Mouse (Mus musculus): Measurements from ENCODE around the gene Stk40.
"Not testable (repeated sequence)": the region's sequence is repeated elsewhere in the genome, so short reads cannot be mapped to it uniquely, and the experiment has no call there.

The Stk40 gene

DNA sequence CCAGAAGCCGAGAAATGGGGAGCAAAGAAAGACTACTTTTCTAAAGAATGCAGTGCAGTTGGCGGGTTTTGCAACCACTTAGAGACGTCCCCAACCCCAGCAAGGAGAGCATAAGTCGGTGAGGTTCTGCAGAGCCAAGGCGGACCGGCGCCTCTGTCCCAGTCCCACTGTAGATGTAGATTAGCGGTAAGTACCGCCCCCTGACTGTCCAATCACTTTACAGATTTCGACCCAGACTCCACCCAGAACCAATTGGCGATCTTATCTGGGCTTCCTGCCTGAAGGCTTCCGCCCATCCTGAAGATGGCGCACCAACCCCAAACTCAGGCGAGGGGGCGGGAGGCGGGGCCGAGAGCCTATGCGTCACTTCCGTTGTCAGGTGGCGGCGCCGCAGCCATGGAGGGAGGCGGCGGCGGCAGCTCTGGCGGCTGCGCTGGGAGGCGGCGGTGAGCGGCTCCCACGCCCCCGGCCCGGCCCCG lies at the start of gene Stk40:
Stk40 (plus strand) TSS at position 368 of the 479 bp plus-strand sequence.
- peak; percentile 97 for DNase-seq (ENCODE audit: low read depth)

DNA sequence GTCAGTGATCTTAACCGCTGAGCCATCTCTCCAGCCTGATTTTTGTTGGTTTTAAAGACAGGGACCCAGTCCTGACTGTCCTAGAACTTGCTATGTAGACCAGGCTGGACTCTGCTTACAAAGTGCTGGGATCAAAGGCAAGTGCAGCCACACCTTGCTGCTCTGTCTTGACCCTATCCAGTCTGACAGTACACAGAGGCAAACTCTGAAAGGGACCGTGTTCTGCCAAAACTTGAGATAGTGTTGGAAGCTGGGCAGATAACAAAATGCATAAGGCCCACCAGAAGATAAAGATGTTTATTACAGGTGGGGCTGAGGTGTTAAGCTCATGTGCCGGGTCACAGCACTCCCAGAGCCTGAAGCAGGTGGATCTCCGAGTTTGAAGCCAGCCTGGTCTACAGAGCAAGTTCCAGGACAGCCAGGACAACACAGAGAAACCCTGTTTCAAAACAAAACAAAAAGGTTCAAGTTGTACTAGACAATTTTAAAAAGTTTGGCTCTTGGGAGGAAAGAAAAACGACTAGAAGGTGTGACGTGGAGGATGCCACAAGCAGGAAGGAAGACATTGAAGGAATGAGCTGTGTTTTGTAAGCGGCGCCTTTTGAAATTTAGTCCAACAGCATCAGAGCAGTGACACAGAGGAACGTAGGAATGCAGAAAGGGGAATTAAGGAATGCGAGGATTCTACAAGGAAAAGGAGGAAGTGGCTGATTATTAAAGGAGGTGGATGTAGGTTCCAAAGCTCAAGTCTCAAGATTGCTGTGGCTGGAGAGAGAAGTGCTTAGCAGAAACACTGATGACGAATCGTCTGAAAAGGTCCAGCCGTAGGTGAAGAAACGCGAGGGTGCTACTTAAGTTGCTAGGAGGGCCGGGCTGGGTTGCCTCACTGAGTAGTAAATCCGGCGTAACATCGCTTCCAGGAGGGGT lies 46.3 kb upstream of the Stk40 start:
- DNase-seq (ENCODE audit: low read depth) = no peak

DNA sequence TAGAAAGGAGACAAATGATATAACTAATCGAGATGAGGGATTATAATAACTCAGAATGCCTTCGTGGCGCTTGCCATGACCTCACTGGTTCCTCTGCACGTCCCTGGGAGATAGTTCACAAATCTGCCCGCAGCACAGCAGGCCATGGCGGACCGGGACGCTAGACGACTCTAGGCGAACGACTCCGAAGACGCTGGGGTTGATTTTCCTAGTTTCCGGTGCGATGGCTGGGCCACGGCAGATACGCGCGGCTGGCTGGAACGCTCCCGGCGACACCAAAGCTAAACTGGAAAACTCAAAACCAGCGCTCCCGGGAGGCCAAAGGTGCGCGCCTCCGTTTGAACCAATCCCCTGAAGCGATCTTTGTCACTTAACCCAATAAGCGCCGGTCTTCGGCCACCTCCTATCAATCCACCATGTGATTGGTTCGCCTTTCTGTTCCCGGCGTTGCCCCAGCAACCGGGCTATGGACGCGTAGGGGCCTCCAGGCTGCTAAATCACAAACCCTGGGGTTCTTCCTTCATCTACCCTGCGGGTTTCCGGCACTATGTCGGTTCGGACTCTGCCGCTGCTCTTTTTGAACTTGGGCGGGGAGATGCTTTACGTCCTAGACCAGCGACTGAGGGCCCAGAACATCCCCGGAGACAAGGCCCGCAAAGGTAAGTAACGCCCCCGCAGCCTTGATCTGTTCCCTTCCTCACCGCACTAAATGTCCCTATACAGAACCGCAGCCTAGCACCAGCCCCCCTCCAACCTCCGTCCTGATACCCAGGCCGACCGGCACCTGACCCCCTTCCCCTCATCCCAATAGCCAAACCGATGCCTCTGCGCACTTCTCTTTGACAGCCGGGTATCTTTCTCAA lies 45.4 kb upstream of the Stk40 start, which contains the start of gene Oscp1:
Oscp1 (plus strand) TSS at position 432 of the 863 bp plus-strand sequence.
- peak; percentile 89 for DNase-seq (ENCODE audit: low read depth)

DNA sequence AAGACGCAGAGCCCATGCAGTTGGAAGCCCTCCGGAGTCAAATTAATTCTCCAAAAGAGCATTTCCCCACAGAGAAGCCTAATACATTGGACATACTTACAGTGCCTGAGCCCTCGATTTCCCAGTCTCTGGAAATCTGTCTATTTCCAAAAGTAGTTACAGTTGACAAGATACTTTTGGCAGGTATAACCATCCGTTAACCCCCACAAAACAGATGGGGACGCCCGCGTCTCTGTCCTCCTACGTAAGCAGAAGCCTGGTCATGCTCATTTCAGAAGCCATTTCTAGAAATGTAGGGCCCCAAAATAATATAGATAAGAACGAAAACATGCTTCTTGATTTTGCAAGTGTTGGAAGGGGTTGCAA lies 44.8 kb upstream of the Stk40 start:
- no peak for DNase-seq (ENCODE audit: low read depth)

DNA sequence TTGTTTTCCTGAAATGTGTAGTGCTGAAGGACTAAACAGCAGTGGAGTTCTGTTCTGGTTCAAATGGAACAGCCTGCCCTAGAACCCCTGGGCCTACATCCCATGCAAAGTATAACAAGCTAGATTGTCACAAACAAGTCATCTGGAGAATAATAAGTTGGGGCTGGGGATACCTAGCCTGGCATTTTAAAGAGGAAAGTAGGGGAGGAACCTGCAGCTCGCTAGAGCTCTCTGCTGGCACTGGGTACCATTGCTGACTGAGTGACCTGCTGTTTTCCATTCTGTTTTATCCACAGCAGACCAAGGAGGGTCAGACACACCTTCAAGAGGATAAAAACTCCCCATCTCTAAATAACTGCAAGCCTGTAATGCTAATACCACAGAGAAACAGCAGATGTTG lies 40.9 kb upstream of the Stk40 start:
- peak; percentile 46 for DNase-seq (ENCODE audit: low read depth)

DNA sequence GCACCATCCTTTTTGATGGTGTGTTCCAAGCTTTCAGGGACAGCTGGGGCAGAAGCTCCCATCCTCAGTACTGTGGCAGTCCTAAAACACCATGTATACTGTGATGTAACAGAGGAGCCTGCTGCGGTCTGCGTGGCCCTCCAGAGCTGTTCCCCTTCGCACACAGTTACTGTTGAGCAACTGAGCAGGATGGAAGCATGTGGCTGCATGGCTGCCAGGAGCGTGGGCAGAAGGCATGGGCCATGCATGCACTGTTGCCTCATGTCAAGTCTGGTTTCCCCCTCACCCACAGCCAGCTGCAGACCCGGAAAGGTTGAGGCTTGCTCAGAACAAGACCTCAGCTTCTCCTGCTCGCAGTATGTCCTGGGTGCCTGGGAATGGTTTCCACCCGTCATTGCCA lies 38.5 kb upstream of the Stk40 start:
- DNase-seq (ENCODE audit: low read depth) = no peak

DNA sequence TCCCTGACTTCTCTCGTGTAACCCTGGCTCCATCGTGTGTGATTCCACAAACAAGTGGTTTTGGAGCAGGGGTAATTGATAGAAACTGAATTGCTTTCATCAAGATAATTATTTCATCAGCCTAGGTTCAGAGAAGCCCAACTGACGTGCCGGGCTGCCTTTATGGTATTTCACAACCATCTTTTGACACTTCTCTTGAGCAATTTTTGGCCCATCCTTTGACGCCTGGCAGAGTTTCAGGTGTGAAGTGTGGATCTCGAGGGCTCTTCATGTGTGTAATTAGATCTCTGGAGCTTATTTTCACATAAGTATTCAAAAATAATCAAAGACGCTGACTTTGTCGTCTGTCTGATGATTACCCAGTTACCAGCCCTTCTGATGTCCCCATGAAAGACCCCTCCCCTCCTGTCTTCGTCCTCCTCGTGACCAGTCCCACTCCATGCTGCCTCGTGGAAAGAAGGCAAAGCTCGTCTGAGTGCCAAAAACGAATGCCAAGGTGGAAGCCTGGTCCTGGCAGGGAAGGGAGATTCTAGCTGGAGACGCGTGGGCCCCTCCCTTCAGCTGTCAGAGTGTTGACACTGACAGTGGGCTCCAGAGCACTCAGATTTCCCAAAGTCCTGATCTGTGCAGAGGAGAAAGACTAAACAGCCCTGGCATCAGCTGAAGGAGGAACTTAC lies 36.2 kb upstream of the Stk40 start:
- no peak for DNase-seq (ENCODE audit: low read depth)

DNA sequence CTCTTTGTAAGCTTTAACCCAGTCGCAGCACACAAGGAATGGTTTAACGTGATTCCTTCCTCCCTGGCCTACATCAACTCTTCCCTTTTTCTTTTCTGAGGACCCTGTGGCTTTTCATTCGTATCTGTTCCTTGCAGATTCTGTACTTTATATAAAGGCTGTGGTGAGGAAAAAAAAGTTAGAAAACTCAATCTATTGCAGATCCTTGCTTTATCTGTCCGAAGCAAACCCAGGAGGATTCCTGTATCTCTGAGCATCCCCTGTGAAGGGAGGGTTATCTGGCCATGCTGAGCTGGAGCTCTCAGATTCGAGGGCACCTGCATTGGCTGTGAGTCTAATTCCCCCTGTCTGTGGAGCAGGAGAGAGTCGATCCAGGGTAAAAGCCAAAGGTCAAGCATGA lies 34.9 kb upstream of the Stk40 start:
- no peak for DNase-seq (ENCODE audit: low read depth)

DNA sequence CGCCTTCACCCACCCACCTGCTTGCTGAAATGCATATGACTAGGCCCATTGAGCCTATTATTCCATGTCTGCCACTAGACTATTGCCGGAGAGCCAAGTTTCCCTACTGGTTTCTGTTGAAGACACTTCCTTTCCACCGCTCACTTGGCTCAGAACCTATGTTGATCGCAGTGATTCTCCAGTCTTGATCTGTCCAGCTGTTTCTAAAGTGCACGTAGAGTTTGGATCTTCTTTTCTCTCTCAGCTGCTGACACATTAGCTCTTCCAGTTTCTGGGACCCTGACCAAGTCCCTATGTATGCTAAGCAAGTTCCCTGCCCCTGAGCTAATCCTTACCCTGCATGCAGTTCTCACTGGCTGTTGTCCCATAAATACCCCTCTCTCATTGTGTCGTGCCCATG lies 25.9 kb upstream of the Stk40 start:
- DNase-seq (ENCODE audit: low read depth) = no peak

DNA sequence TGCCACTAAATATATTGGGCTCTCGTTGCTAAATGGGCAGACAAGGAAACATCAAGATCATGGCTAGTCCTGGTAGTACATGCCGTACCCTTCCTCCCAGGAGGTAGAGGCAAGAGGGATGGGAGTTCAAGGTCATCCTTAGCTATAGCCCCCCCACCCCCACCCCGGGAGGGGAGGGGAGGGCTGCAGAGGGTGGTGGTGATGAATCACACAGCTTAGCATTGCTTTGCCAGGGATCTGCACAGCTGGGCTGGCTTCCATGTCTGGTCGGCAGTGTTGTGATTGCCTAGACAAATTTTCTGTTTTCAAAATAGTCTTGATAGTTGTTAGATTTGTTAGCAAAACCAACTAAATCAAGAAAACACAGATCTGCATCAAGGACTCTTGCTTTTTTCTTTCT lies 24.5 kb upstream of the Stk40 start:
- DNase-seq (ENCODE audit: low read depth) = no peak

DNA sequence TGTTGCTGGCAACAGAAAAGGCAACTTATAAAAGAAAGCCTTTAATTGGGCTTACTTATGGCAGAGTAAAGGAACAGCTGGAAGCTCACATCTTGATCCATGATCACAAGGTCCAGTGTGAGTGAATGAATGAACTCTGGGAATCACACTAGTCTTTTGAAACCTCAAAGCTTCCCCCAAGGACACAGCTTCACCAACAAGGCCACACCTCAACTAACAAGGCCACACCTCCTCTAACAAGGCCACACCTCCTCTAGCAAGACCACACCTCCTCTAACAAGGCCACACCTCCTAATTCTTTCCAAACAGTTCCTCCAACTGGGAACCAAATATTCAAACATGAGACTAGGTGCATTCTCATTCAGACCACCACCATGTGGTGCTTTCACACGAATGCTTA lies 22.2 kb upstream of the Stk40 start:
- DNase-seq (ENCODE audit: low read depth) = no peak

DNA sequence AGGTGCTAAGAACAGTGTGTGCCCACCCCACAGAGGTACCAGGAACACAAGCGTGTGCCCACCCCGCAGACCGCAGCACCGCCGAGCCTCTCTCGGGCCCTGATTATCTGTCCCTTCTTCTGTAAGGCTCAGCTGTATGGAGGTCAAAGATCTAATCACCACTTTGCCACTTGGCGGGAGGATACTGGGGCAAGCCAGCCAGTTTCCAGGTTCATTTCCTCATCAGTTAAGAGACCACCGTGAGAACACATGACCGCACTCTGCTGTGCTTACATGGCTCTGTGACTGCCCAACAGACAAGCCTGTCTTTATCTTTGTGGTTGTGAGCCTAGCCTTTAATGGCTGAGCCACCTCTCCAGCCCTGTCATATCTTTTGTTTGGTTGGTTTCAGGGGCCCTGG lies 20.7 kb upstream of the Stk40 start:
- no peak for DNase-seq (ENCODE audit: low read depth)

DNA sequence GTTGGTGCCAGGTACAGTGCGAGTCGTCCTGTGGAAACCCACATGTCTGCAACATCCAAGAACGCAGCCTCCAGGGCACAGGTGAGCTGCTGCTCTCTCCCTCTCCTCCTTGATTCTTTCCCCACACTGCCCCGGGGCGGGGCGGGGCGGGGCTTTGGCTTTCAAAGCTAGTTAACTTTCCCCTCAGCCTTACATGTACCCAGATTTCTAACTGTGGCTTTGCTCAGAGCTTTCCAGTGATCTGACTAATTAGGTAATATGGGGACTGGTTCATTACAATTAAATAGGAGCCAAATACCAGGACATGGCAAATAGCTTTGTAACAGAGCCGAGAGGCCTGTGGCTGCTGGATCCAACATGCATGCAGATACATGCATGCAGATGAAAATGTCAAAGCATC lies 19.4 kb upstream of the Stk40 start:
- DNase-seq (ENCODE audit: low read depth) = no peak

DNA sequence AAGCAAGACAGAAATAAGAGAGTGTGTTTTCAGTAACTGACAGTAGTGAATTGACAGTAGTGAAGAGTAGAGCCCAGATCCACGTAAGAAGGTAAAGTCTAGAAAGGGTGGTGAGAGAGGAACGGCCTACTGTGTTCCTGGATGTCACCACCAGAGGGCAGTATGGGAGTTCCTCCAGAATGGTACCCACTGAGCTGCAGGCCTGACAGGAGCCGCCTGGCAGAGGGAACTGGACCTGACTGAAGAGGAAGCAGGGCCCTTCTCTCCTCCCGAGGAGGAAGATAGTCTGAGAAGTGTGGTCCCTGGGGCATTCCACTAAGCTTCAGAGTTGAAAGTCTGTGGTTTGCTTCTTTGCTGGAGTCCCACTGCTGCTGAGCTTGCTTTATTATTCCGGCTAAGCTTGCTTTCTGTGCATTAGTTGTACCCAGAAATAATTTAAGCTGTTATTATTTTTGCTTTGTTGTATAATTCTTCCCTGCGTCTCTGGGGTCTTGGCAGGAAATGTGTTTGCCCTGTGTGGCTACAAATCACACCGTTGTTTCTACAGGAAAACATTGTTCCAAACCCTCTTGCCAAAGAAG lies 17.7 kb upstream of the Stk40 start:
- DNase-seq (ENCODE audit: low read depth) = peak; percentile 85

DNA sequence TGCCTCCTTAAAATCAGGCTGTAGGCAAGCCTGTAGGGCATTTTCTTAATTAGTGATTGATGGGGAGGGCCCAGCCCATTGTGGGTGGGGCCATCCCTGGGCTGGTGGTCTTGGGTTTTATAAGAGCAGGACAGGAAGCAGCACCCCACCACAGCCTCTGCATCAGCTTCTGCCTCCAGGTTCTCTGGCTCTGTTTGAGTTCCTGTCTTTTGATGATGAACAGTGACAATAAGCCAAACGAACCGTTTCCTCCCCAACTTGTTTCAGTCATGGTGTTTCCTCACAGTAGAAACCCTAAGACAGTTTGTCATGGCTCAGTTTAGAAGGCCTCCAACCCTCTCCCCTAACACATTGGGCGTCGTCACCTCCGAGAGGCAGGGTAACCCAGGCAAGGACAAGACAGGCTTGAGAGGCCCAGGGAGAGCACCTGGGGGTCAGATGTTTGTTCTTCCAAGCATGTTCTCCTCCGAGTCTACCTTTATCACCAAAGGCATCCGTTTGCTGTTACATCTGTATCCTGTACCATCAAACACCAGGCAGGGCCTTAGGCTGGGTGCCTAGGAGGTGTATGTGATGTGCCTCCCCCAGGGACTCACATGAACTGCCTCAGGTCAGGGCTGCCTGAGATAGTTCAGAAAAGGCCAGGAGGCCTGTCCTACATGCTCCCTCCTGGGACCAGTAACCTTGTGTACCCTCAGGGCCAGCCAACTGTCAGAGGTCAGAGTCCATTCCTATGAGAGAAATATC lies 13.5 kb upstream of the Stk40 start:
- DNase-seq (ENCODE audit: low read depth) = no peak

DNA sequence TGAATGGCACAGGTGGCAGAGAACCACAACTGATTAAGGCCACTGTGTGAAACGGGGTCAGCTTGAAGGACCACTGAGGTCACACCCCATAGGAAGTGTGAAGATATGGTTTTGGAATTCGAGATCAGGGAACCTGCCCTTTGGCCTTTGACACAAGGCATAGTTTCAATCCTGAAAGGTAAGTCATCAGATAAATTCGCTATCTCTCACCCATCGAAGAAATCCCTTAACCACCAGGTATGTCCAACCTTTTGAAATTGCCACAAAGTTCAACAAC lies 13.0 kb upstream of the Stk40 start:
- DNase-seq (ENCODE audit: low read depth) = no peak

DNA sequence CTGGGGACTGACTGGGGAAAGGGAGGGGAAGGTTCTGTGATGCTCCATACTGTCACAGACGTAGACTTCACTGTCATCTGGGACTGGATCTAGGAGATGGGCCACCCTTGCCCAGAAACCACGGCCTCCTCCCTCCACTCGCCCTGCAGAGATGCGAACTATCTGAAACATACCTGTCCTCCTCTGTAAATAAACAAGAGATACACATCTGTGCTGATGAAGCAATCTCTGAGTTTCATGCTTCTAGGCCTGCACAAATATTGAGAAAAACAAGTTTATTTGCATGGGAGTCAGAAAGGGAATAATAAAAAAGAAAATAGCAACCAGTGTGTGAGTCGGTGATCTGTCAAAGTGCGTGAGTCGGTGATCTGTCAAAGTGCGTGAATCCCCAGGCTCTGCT lies 11.9 kb upstream of the Stk40 start:
- no peak for DNase-seq (ENCODE audit: low read depth)

DNA sequence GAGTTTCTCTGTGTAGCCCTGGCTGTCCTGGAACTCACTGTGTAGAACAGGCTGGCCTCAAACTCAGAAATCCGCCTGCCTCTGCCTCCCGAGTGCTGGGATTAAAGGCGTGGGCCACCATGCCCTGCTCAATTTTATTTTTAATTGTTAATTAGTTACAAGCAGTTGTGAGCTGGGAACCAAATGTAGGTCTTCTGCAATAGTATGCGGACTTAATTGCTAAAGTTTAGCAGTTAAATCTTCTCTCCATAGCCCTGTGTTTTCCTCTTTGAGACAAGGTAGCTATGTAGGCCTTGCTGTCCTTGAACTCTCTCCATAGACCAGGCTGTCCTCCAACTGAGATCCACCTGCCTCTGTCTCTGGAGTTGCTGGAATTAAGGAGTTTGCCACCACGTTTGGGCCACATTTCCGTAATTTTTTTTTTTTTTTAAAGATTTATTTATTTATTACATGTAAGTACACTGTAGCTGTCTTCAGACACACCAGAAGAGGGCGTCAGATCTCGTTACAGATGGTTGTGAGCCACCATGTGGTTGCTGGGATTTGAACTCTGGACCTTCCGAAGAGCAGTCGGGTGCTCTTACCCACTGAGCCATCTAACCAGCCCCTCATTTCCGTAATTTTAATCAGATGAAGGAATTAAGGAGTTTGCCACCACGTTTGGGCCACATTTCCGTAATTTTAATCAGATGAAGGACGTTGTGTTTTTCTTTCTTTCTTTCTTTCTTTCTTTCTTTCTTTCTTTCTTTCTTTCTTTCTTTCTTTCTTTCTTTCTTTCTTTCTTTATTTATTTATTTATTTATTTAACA lies 7.9 kb upstream of the Stk40 start:
- not testable (repeated sequence) for DNase-seq (ENCODE audit: low read depth)

DNA sequence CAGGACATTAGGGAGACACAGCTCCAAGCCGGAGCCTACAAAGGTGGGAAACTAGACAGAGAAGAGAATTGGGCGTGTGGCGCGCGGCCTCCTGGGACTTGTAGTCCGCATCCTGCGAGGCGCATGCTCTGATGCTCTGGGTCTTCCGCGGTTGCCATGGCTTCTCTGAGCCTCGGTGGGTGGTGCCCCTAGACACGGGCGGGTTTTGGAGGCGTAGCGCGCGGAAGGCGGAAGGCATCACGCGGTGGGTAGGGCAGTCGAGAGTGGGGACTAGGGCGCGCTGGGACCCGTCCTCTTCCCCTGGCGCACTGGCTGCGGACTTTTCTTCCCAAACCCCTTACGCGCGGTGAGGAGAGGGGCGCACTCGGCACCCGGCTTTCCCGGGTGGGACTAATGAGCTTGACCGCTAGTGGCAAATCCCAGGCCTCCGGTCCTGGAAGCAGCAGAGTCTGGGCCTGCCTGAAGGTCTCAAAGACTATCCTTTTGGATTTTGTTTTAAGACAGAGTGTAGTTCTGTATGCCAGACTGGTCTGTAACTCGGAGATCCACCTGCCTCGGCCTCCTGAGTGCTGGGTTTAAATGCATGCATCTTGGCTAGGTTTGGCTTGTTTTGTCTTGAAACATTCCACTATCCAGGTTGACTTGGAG lies 7.2 kb upstream of the Stk40 start, which contains the start of gene Lsm10:
Lsm10 (plus strand) TSS at position 160 of the 648 bp plus-strand sequence.
- peak; percentile 95 for DNase-seq (ENCODE audit: low read depth)

DNA sequence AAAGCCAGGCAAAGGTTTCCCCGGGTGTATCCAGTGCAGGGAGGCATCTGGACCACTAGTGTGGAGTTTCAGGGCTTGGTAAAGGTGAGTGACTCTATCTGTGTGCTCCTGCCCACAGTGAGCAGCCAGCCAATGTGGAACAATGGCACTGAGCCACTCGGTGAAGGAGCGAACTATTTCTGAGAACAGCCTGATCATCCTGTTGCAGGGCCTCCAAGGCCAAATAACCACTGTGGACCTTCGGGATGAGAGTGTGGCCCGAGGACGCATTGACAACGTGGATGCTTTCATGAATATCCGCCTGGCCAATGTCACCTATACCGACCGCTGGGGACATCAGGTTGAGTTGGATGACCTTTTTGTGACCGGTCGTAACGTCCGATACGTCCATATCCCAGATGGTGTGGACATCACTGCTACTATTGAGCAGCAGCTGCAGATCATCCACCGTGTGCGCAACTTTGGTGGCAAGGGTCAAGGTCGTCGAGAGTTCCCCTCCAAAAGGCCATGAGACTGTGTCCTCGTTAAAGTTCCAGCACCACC lies 6.0 kb upstream of the Stk40 start:
- no peak for DNase-seq (ENCODE audit: low read depth)

Data from c-Kit-positive CD71-negative TER-119-negative erythroid progenitor cells, embryonic 14.5 days (primary cell).